Mouse (Mus musculus) 416B (cell line): ENCODE data around the gene Ssh2.
"Not testable (repeated sequence)": the region's sequence is repeated elsewhere in the genome, so short reads cannot be mapped to it uniquely, and the experiment has no call there.

Source experiments
- DNase-seq: peaks from one replicate; pipeline ENCODE4 v3.0.0; 2011; ENCODE audit warnings: low read depth

The Ssh2 gene

DNA sequence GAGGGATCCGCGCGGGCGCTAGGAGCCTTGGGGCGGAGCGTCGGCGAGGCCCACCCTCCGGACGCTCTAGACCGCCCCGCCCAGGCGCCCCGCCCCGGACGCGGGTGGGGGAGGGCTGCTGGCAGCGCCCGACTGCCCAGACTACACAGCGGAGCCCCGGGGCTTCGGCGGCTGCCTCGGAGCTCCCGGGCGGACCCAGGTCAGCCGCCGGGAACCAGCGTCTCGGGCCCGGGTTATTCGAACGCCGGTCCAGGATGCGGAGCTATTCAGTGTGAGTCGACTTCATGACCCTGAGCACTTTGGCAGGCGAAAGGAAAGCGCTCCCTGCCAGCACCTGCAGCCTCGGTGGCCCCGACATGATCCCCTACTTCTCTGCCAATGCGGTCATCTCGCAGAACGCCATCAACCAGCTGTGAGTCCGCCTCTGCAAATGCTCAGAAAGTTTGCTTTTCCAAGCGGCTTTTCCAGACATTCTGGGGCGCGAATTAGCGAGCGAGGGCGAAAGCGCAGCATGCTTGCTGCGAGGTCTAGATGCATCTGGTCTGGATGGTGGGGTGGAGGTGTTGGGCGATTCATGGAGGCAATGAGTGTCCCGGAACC is 132.2 kb downstream of the Ssh2 start:
- peak; percentile 70 for DNase-seq

DNA sequence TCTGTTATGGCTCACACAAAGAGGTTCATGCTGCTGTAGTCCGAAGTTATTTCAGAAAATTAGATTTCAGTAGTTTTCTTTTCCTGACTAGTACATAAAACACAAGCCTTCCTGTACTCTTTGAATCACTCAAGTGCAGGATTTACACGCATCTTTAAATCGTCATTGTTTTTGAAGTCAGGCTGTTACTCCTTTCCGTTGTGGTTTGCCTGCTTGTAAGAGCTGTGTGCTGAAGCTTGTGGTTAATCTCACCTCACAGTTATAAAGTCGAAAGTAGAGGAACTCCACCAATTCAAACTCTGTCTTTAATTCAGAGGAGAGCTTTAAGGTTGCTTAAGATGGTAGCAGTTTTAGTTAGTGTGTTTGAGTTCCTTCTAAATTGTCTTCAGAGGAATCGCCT is 132.9 kb downstream of the Ssh2 start:
- peak; percentile 89 for DNase-seq

DNA sequence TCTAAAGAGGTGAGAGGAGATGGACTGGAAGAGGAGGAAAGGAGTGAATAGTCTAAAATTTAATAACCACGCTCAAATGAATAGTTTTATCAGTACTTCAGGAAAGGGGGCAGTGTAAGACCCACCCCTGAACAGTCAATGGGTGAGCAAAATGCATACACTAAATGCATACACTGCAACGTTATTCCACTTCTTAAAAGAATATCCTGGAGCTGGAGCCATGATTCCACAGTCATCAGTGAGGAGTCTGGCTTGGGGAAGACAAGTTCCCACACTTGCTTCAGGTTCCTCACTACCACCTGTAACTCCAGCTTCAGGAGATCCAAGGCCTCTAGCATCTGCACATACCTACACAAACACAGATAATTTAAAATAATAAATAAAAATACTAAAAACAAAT is 133.6 kb downstream of the Ssh2 start:
- DNase-seq = no peak

DNA sequence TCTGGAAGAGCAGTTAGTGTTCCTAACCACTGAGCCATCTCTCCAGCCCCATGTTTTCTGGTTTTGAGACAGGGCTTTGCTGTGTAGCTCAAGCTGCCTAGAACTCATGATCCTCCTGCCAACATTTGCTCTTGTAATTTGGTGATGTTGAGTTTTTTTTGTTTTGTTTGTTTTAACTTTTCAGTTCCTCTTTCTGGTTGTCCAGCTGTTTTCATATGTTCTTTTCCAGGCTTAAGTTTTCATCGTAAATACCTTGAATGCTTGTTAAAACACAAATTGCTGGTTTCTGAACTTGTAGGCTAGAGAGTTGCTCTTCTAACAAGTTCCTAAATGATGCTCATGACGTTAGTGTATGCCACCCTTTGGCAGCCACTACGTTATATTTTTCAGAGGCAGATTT is 139.0 kb downstream of the Ssh2 start:
- DNase-seq = no peak

DNA sequence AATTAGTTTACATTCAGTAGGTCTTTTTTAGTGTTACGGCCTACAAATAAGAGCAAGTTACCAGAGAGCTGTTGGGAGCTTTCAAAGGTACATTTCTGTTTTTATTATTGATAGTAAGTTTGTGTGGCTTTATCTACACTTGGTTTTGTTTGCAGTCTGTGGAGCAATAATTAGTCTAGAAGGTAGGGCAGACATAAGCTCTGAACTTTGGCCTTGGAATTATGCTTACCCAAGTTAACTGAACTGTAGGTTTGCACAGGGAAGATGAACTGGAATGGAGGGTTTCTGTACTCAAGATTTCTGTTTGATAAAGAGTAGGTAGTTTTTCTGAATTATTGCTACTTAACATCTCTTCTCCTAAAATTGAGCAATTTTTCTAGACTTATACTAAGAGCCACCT is 141.8 kb downstream of the Ssh2 start:
- DNase-seq = no peak

DNA sequence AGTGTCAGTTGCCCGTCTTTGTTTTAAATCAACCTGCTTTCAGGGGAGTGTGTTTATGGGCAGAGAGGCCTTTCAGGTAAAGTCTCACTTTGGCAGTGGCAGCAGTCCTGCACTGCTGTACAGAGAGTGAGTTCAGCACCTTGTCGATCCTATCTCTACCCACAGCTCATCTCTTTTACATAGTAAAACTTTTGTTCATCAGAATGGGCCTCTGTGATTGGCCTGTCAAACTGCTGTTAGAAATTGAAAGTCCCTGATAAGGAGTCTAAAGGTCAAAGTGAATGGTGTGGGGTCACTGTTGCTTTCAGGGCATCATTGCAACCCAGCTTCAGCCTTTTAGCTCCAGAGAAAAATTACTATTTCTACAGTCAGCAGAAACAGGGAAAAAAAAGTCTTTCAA is 147.4 kb downstream of the Ssh2 start:
- no peak for DNase-seq

DNA sequence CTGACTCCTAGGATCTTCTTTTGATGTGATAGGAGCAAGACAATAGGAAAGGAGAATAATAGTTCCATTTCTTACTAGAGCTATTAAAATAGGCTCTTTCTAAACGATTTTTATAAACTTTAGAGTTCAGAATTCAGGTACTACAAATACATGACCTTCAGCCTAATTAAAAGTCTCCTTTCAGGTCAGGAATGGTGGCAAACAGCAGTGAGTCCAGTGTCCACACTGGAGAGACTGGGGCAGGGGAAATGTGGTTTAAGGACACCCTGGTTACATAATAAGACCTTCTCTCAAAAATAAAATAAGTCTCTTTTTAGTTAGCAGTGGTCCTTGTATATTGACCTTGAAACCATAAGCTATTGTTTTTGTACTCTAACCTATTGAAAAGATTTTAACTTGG is 148.3 kb downstream of the Ssh2 start:
- DNase-seq = no peak

DNA sequence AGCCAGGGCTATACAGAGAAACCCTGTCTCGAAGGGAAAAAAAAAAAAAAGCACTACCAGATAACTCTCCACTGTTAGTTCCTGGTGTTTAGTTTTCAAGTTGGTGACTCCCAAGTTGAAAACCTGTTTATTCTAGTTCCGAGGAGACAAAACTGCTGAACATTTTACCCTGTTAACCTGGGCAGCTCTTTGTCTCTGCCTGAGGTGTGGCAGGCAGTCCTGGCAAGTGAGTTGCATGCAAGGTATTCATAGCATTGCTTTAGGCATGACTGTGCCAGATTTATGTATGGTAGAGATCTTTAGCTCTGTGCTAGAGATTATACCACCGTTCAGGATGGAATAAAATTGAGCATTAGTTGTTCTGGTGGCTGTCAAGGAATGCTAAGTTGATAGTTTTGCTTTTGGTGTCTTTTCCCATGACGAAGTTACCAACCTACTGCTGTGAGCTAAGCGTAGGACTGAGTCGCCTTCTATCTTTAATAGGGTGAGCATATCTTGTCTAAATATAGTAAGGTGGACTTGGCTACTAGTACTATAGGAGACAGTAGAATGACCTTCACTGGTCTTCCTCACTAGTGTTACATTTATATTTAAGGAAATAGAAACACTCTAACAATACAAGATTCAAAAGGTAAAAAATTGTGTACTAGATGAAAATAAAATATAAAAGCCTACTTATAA is 149.8 kb downstream of the Ssh2 start:
- DNase-seq = no peak

DNA sequence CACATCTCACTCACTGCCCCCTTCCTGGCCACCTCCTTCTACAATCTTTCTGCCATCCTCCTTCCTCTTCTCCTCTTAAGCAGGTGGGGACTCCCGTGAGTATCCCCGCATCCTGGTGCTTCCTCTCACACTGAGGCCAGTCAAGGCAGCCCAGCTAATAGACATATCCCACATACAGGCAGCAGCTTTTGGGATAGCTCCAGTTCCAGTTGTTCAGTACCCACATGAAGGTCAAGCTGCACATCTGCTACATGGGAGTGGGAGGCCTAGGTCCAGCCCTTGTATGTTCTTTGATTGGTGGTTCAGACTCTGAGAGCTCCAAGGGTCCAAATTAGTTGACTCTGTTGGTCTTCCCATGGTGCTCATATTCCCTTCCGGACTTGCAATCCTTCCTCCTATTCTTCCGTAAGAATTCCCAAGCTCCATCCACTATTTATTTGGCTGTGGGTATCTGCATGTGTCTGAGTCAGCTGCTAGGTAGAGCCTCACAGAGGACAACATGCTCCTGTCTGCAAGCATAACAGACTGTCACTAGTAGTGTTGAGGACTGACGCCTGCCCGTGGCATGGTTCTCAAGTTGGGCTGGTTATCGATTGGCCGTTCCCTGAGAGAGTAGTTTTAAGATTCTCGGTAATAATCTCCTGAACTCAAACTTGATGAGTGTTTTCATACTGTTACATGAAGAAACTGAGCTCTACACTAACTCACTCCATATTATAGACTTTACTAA is 151.6 kb downstream of the Ssh2 start:
- DNase-seq = no peak

DNA sequence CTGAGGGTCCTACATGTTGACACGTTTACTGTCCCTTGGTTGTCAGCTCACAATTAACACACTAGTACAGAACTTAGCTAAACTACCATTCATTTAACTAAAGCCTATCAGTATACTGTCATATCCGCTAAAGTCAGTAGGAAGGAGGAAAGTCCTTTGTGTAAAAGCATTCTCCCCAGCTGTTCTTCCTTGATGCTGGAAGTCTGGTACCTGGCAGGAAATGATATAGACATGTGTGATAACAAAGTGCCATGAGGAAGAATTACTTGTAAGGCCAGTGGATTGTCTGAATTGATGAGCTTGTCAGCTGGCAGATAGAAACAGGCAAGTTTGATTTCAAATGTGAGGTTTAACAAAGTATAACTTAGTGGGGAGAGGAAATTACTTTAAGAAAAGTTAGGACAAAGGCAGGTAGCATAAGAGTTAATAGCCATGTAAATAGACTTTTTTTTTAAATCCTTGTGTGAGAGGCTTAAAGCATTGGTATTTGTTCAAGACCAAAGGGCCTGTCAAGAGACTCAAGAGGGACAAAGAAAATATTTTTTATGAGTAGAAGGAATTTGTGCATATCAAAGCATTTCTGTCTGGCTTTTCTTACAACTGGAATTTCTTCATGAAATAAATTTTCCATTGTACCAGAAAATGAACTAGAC is 153.2 kb downstream of the Ssh2 start:
- no peak for DNase-seq

DNA sequence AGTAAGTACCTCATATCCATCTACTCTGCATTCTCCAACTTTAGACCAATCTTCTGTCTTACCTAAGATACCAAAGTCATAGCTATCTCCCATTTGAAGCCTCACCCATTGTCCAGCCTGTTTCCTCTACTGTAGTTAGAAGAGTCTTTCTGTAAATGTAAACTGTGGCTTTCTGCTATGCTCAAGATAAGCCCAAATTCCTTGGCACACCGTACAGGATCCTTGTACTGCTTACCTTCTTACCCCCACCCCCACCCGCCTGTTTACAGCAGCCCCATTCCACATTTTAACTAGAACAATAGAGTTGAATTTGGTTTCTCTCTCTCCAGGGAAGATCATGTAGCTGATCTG is 153.7 kb downstream of the Ssh2 start:
- no peak for DNase-seq

DNA sequence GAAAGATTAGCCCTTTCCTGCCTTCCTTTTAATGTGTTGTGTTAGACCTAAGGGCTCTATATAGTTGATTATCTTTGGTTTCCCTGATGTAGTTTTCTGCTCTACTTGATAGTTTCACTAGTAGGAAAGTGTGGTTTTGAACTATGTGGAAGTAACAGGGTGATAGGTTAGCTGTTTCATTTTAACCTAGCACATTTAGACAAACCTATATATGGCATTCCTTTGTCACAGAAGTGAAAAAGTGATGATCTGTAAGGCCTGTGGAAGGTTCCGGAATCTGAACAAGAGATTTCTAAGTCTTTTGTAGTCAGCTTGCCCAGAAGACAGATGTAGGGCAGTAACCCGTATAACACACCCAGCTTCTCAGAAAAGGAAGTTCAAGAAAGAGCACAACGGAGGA is 155.0 kb downstream of the Ssh2 start:
- peak; percentile 32 for DNase-seq

DNA sequence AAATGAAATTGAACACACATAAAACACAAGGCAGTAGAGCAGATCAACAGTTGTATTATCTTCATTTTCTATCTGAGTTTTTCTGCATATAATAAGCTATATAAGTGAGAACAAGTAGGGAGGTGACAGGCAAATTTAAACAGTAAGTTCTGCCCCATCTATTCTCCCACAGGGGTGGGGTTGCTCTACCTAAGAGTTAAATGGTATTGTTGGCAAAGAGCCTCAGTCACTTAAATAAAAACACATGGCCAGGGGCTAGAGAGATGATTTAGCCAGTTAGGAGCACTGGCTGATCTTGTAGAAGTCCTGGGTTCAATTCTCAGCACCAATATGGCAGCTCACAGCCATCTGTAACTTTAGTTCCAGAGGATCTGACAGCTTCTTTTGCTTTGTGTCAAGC is 155.6 kb downstream of the Ssh2 start:
- DNase-seq = no peak

DNA sequence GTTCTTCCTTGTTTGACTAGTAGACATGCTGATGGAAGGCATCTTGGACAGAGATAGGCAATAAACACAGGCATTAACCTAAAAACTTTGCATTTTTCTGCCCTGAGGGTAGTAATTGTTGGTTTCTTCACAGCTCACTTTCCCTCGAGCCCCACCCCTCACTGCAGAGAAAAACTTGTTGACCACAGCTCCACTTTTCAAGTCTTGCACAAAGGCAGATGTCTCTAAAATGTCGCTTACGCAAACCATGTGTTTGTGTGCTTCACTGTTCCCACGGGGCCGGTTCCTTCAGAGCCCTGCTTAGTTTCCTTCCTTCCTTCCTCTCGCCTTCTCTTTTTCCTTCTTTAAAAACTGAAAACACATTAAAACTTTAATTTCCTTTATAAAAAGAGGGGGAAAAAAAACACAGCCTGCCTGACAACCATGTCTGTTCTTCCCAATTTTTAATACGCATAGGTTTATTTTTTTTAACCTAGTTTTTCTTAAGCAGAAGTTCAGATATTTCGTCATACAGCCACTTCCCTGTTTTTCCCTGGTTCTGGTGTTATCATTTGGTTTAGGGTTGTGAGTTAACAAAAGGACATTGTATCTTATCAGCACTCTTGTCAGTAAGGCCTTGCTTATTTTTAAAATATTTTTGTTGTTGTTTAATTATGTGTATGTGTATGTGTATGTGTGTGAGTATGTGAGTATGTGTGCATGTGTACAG is 156.3 kb downstream of the Ssh2 start:
- DNase-seq = peak; percentile 87

DNA sequence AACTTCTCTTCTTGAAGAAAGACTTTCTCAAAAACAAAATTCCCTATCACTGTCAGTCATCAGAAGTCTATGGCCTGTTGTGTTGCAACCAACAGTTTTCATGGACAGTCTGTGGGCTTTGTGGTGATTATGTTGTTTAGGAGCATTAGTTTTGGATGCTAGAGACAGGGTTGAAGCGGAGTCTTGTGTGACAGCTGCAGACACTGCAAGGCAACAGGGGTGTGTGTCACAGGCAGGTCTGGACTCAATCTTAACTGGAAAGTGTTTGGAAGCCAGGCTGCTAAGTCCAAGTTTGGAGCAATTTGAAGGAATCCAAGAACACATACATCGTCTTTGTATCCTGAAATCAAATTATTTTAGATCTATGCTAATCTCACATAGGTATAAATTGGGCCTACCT is 162.5 kb downstream of the Ssh2 start:
- no peak for DNase-seq

DNA sequence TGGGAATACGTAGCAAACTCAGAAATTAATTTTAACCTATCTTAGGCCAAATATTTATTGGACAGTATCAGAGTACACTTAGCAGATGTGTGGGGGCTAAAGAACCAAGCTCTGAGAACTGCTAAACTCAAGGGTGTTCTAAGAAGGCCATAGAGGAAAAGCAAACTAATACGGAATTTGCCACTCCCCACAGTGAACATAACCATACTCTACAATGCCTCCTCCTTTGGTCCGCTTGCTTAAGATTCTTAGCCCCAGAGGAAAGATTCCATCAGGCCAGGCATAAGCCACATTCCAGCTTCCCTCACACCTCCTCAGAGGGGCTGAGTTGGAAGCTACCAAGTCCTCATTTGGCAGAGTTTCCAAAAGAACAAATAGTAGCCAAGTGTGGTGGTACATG is 165.1 kb downstream of the Ssh2 start:
- DNase-seq = no peak

DNA sequence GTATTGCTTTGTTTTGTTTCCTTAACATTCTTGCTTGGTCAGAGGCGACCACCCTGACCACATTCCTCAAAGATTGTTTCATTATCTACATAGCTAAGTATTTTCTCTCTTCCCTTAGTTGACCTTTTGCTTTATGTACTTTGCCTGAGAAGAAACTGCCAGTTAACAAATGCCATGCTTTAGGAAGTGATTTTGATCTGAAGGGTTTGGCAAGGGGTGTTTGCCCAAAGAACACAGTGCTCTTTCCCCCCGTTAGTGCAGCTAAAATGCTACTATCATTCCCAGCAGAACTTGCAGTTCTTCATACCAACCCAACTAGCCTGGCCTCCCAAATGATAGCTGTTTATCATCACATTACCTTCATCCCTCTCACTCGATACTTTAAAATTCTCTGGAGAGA is 168.1 kb downstream of the Ssh2 start:
- DNase-seq = peak; percentile 48

DNA sequence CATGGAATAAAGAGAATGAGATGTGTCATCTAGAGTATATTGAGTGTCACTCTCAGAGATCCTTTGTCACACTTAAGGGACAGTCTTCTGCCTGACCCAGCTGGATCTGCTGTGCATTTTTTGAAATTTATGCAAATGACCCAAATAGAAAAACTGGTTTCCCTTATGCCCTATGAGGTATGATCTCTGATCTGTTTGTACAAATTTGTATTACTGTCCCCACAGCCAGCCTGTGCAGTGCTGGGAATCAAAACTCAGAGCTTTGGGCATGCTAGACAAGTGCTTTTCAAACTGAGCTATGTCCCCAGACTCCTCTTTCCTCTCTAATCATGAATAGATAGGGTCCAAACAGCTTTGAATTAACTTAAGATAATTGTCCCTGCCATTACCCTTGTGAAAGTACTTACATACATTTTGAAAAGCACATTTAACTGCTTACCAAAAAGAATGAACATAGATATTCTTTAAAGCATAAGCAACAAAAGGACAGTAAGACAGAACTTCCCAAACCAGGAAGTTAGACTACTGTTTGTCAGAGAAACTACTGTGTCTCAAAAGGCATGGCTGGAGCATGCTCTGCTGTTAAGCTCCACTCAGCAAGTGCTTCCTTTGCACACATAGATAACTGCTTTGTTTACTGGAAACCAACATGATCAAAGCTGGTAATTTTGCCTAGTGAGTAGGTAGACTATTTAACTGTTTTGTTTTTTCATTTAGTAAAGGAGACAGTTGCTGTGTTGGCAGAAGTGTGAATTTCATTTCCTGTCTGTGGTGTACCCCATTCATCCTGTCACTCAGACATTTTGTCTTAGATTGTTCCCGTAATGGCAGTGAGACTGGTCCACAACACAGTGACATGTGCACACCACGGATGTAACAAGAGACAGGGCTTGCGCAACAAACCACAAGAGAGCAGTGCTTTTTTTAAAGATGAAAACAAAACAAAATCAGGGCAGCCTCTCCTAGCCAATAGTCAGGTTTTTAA is 169.9 kb downstream of the Ssh2 start:
- DNase-seq = peak; percentile 97

DNA sequence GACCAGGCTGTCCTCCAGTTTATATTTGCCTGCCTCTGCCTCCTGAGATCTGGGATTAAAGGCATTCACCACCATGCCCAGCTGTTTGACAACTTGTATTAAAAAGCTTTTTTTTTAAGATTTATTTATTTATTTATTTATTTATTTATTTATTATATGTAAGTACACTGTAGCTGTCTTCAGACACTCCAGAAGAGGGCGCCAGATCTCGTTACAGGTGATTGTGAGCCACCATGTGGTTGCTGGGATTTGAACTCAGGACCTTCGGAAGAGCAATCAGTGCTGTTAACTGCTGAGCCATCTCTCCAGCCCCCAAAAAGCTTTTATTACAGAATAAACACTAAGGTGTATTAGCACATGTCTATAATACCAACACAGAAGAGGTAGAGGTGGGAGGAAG is 172.1 kb downstream of the Ssh2 start:
- not testable (repeated sequence) for DNase-seq

DNA sequence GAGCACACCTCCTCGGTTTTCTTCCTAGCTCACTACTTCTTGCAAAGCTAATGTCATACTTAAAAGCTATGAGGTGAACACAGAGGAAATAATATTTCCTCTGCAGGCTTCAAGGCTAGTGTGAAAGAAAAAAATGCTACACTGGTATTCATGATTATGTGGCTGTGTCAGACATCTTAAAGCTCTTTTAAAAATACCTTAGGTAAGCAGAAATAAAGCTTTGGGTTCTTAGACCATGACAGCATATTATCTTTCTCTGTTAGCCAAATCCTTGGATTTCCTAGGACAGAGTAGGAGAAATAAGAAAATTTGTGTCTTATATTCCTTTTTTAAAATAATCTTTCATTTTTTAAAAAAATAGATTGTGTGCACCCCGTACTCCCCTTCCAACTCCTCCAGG is 179.5 kb downstream of the Ssh2 start:
- DNase-seq = no peak

DNA sequence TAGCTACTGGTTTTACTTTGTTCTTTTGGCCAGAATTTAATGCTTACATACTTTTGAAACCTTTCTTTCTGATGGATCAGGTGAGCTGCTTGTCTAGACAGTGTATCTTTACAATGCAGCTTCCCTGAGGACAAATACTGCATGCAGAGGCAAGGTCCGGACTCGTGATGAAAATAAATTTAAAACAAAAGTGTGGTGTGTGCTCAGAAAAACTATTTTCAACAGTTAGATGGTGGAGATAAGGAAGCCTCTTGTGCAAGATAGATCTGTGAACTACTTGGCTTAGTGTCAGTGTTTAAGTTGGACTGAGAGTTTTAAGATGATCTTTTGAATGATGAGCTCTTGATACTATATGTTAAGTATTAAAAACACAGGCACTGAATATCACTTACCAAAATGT is 186.4 kb downstream of the Ssh2 start:
- DNase-seq = peak; percentile 79
